Mouse (Mus musculus): ENCODE data around the gene Fam163a. TPM values are rescaled to one million over a fixed set of nuclear protein-coding genes. Genes with fewer than 3 reads are reported as not detected.

The Fam163a gene
- polyA plus RNA-seq, 1 experiment from 2014 or later: 0.70 TPM

DNA sequence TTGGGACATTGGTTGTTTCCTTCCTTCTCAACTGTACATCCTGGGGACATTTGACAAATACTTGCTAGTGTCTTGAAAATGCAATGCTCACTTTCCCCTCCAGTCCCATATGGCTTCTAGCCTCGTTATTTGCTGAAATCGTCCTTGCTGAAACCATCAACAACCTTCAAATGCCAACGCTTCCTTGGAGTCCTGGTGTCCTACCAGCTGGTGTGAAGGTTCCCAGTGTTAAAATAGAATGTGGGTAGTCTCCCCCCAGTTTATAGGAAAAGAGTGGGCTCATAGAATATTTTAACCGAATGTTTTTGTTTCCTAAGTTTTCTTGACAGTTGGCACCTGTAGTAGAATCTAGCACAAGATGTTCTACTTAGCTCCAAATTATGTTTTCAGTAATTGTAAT, 7.2 kb downstream of the Fam163a start:
- 73% methylated on average over 4 of the region's 4 CpGs for WGBS
- 0 out of 2 replicates have a peak, but pooled peaks cover under 1% of the 10 kb centered on the region for H3K4me1 ChIP-seq
- no peak for ATAC-seq (ENCODE audit: insufficient number of reproducible peaks, low FRiP score, low TSS enrichment, low read depth)

DNA sequence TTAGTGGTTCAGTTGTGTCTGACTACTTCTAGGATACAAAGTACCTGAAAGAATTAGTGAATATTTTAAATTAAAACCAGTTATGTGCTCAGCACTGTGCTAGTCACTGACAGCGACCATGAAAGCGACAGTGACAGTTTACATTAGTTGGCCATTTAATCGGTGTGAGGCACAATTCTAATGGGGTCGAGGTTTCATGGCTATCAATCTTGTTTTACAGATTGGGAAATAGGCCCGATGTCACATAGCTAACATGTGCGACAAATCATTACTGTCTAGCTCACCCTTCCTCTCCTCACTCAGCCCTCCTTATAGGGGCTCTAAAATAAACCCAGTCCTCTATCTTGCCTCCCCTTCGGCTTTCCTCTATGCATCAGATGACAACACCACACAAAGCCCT, 11.5 kb downstream of the Fam163a start:
- Histone ChIP-seq H3K27me3 (no peaks in the 10 kb centered on the region), H3K36me3 (no peaks in the 10 kb centered on the region), H3K9me3 (no peaks in the 10 kb centered on the region), H3K4me1 (0 out of 2 replicates have a peak, but pooled peaks cover 3% of the 10 kb centered on the region), H3K9ac (no peak overlapping the region), H3K27ac (no peak overlapping the region), H3K4me2 (no peak overlapping the region), H3K4me3 (no peak overlapping the region)
- WGBS: 58% methylated on average over 7 of the region's 7 CpGs
- no peak for ATAC-seq (ENCODE audit: insufficient number of reproducible peaks, low FRiP score, low TSS enrichment, low read depth)

More for the DNA sequence above, 7.2 kb downstream of the Fam163a start:
- Histone ChIP-seq H3K9ac (no peak overlapping the region), H3K4me3 (no peak overlapping the region), H3K4me2 (no peak overlapping the region), H3K36me3 (no peaks in the 10 kb centered on the region), H3K27me3 (peaks cover 4% of the 10 kb centered on the region), H3K27ac (no peak overlapping the region), H3K9me3 (no peaks in the 10 kb centered on the region)

DNA sequence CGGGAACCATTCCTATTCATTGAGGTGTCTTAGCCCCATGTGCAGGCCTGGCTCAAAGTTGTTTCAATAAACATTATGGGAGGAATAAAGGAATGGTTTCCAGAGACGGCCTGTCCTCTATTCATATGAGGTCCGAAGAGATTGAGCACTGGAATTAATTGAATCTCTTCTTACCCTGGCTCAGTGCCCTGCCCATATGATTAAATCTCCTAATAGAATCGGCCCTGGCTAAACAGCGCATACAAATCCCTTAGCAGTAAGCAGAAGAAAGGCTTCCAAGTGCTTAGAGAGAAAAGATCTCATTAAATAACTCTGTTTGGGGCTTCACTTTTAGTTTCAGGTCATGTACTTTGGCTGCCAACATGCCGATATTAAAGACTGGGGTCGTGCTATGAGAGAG, 12.0 kb downstream of the Fam163a start:
- Histone ChIP-seq H3K4me2 (no peak overlapping the region), H3K27me3 (no peaks in the 10 kb centered on the region), H3K27ac (no peak overlapping the region), H3K9ac (no peak overlapping the region), H3K36me3 (no peaks in the 10 kb centered on the region), H3K4me3 (no peak overlapping the region), H3K9me3 (no peaks in the 10 kb centered on the region), H3K4me1 (0 out of 2 replicates have a peak, but pooled peaks cover 3% of the 10 kb centered on the region)
- ATAC-seq (ENCODE audit: insufficient number of reproducible peaks, low FRiP score, low TSS enrichment, low read depth): no peak
- WGBS: 51% methylated on average over 7 of the region's 7 CpGs

DNA sequence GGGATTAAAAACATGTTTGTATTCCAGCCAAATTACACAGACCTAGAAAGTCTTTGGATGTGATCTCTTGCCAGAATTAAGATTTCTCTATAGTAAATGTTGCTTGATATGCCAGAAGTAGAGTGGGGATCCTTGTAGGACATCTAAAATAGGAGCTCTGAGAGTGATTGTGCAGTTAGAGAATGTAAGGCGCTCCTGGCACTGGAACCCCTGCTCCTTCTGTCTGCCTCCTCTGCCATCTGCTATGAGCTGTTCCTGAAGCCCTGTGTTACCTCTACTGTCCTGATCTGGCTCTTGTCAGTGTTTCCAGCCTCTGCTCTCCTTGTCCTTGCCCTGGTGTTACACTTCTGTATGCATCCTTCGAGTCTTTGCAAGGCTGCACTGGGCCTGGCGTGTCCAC, 18.2 kb downstream of the Fam163a start:
- WGBS: 91% methylated on average over 3 of the region's 3 CpGs
- no peaks in the 10 kb centered on the region for H3K27me3 ChIP-seq

DNA sequence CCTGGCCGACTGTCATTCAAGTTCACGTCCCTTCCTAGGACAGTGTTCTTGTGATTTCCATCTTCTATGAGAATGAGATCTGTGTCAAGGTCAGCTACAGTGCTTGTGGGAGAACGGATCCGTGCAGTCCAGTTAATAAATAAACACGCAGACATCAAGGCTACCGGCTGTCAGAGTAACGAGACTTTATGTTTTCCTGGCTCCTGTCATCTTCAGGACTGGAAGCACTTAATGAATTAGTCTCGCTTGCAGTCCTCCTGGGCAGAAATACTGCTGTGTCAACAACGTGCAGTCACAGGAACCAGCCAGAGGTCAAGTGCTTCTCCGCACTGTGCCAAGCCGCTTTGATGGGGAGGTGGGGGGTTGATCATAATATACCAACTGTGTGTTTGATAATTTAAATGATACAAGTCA, 20.7 kb downstream of the Fam163a start:
- no peak overlapping the region for H3K4me3 ChIP-seq
- no peak overlapping the region for H3K27ac ChIP-seq
- H3K27me3 ChIP-seq: no peaks in the 10 kb centered on the region
- H3K9ac ChIP-seq: no peak overlapping the region
- peaks cover 14% of the 10 kb centered on the region for H3K4me1 ChIP-seq
- no peaks in the 10 kb centered on the region for H3K36me3 ChIP-seq
- 13% methylated on average over 11 of the region's 11 CpGs for WGBS
- no peaks in the 10 kb centered on the region for H3K9me3 ChIP-seq
- H3K4me2 ChIP-seq: no peak overlapping the region
- ATAC-seq (ENCODE audit: insufficient number of reproducible peaks, low FRiP score, low TSS enrichment, low read depth): no peak

More for the DNA sequence above, 18.2 kb downstream of the Fam163a start:
- Histone ChIP-seq H3K36me3 (no peaks in the 10 kb centered on the region), H3K9ac (no peak overlapping the region), H3K9me3 (no peaks in the 10 kb centered on the region), H3K4me1 (peaks cover 10% of the 10 kb centered on the region), H3K4me2 (no peak overlapping the region), H3K27ac (no peak overlapping the region), H3K4me3 (no peak overlapping the region)
- no peak for ATAC-seq (ENCODE audit: insufficient number of reproducible peaks, low FRiP score, low TSS enrichment, low read depth)

DNA sequence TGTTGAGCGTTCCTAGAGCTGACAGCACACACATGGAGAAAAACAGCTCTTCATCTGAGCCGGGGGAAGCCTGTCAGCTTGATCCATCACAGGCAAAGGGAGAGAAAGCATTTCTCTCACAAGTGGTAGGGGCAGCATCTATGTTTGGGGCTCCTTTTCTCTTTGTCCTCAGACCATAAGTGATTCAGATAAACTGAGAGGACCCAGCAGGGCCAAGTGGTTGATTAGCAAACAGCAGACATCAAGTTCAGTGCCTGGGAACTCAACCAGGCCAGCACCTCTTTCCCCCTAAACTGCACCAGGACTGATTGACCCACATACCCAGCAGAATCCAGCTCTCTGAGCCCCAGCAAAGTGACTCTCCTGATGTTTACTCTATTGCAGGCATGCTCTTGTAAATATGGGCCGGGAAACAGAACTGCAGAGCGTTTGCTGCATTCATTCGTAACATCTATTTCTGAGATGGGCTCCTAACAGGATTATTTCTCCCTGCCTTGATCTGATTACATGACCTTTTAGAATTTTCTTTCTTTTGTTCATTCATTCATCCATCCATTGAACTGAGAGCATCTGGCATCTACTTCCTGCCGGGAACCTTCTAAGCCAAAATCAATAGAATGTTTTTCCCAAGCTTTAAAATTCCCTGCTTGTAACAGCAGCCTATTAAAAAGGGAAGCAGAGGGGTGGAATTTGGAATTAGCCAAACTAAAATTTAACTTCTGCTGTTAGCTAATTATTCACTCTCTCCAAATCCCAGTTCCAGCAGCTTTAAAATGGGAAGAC, 21.5 kb downstream of the Fam163a start:
- Histone ChIP-seq H3K36me3 (no peaks in the 10 kb centered on the region), H3K4me3 (no peak overlapping the region), H3K4me2 (no peak overlapping the region), H3K9ac (no peak overlapping the region), H3K9me3 (no peaks in the 10 kb centered on the region), H3K27ac (no peak overlapping the region), H3K27me3 (no peaks in the 10 kb centered on the region), H3K4me1 (peaks cover 14% of the 10 kb centered on the region)
- 47% methylated on average over 6 of the region's 6 CpGs for WGBS
- ATAC-seq (ENCODE audit: insufficient number of reproducible peaks, low FRiP score, low TSS enrichment, low read depth): no peak

DNA sequence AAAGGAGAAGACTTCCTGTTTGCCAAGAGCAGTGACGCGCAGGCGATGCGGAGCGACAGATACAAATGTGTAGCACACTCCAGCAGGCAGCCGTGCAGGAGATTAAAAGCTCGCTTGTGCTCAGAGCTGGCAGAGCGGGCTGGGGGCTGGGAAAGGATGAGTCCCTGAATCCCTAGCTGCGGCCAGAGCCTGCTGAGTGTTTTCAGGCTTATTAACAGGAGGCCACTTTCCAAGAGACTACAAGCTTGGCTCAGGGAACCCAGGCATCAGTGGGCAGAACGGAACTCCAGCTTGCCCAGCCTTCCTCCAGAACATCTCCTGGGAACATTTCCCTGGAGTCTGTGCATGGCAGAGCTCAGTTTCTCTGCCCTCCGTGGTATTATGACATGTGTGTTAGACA, 25.0 kb downstream of the Fam163a start:
- no peaks in the 10 kb centered on the region for H3K36me3 ChIP-seq
- H3K4me3 ChIP-seq: no peak overlapping the region
- H3K4me2 ChIP-seq: no peak overlapping the region
- H3K27ac ChIP-seq: no peak overlapping the region
- ATAC-seq (ENCODE audit: insufficient number of reproducible peaks, low FRiP score, low TSS enrichment, low read depth): no peak
- H3K9me3 ChIP-seq: no peaks in the 10 kb centered on the region
- H3K27me3 ChIP-seq: no peaks in the 10 kb centered on the region
- WGBS: 40% methylated on average over 11 of the region's 11 CpGs
- H3K9ac ChIP-seq: no peak overlapping the region
- peaks cover 14% of the 10 kb centered on the region for H3K4me1 ChIP-seq

DNA sequence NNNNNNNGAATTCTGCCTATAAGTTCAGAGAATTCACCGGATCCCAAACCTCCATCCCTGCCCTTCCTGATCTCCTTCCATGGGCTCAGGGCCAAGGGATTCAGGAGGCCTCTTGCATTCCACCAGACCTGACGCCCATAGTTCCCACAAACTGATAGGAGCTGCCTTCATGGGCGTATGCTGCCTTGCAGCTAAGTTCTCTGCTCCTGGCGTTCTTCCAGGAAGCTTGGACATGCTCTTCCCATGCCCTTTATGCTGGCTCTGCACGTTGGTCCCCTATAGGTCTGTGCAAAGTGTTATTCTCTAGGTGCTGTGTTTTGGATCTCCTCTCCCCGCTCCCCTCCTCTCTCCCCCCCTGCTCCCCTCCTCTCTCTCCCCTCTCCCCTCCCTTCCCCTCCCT, 36.1 kb downstream of the Fam163a start:
- Histone ChIP-seq H3K4me1 (no peaks in the 10 kb centered on the region), H3K27me3 (no peaks in the 10 kb centered on the region), H3K9me3 (no peaks in the 10 kb centered on the region), H3K36me3 (no peaks in the 10 kb centered on the region), H3K9ac (no peak overlapping the region), H3K27ac (no peak overlapping the region), H3K4me2 (no peak overlapping the region), H3K4me3 (no peak overlapping the region)
- no peak for ATAC-seq (ENCODE audit: insufficient number of reproducible peaks, low FRiP score, low TSS enrichment, low read depth)
- WGBS: 39% methylated on average over 6 of the region's 6 CpGs

DNA sequence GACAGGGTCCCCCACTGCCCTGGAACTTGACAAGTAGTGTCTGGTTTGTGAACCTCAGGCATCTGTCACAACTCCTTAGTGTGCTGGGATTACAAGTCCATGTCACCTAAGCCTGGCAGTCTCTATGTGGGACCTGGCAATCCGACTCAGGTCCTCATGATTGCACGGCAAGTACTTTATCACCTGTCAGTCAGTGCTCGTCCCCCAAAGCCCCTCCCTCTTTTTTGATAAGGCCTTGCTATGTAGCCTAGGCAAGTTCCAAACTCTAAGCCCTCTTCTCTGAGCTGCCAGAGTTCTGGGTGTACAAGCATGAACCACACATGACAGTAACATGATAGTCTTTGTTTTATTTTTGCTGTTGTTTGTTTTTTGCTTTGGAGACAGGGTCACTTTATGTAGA, 88.1 kb downstream of the Fam163a start:
- Histone ChIP-seq H3K9me3 (no peaks in the 10 kb centered on the region), H3K9ac (no peak overlapping the region), H3K27ac (no peak overlapping the region), H3K4me2 (no peak overlapping the region), H3K27me3 (no peaks in the 10 kb centered on the region), H3K36me3 (no peaks in the 10 kb centered on the region), H3K4me1 (no peaks in the 10 kb centered on the region), H3K4me3 (no peak overlapping the region)
- 43% methylated on average over 3 of the region's 3 CpGs for WGBS
- no peak for ATAC-seq (ENCODE audit: insufficient number of reproducible peaks, low FRiP score, low TSS enrichment, low read depth)

DNA sequence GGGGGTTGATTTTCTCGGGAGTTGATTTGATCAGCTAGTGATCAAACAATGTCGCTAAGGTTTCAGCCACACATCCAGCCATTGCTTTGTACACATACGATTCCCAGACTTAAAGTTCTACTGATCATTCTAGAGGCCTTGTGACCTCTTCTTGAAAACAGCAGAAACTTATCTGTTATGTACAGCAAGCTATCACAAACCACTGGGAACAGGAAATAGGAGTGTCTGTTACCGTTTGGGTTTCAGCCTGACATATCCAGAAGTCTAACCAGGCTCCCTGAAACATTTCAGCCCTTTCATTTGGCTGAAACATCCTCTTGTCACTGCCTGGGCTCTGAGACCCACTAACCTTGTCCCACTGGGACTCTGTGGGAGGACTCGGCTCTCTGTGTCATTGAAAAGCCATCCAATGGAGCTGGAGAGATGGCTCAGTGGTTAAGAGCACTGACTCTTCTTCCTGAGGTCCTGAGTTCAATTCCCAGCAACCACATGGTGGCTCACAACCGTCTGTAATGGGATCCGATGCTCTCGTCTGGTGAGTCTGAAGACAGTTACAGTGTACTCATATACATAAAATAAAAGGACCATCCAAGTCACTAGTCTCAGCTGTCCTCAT, 90.8 kb downstream of the Fam163a start:
- H3K9ac ChIP-seq: no peak overlapping the region
- H3K9me3 ChIP-seq: no peaks in the 10 kb centered on the region
- H3K36me3 ChIP-seq: no peaks in the 10 kb centered on the region
- no peaks in the 10 kb centered on the region for H3K4me1 ChIP-seq
- no peak overlapping the region for H3K4me3 ChIP-seq
- H3K27ac ChIP-seq: no peak overlapping the region
- 77% methylated on average over 8 of the region's 8 CpGs for WGBS
- H3K27me3 ChIP-seq: no peaks in the 10 kb centered on the region
- H3K4me2 ChIP-seq: no peak overlapping the region
- ATAC-seq (ENCODE audit: insufficient number of reproducible peaks, low FRiP score, low TSS enrichment, low read depth): no peak

DNA sequence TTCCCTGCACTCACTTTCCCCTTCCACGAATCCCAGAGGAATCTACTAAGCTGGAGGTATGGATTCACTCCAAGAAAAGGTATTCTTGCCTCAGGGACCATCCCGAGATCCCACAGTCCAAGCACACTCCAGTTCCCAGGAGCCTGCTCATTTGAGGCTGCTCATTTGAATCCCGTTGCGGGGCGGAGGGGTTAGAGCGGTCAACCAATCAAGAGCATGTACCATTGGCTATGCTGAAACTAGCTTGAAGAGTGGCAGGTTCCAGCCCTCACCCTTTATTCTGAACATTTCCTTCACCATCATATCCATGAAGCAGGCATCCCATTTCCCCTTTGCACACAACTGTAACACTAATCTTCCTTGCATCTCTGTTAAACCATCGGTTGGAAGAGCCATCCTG, 92.7 kb downstream of the Fam163a start:
- WGBS: 50% methylated on average over 7 of the region's 7 CpGs
- H3K27me3 ChIP-seq: no peaks in the 10 kb centered on the region
- no peak overlapping the region for H3K9ac ChIP-seq
- no peak overlapping the region for H3K27ac ChIP-seq
- no peaks in the 10 kb centered on the region for H3K36me3 ChIP-seq
- no peak overlapping the region for H3K4me2 ChIP-seq
- H3K4me3 ChIP-seq: no peak overlapping the region
- no peaks in the 10 kb centered on the region for H3K4me1 ChIP-seq
- no peak for ATAC-seq (ENCODE audit: insufficient number of reproducible peaks, low FRiP score, low TSS enrichment, low read depth)
- H3K9me3 ChIP-seq: no peaks in the 10 kb centered on the region

DNA sequence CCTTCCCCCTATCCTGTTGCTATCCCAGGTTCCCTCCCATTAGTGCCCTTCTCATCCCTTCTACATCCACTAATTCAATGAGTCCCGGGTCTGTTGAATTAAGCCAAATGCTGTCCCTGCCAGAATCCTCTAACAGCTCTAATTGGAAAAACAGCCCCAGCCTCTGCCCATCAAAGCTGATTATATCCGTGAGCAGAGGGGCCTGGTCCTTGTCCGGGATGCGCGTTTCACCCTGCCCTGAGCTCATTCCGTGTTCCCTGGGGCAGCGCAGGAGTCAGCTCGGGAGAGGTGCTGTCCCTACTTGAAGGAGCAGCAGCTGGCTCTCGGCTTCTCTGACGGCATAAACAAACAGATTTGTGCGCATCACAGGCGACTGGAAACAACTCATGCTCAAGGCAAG, 93.1 kb downstream of the Fam163a start:
- no peak overlapping the region for H3K4me3 ChIP-seq
- H3K9ac ChIP-seq: no peak overlapping the region
- H3K36me3 ChIP-seq: no peaks in the 10 kb centered on the region
- no peaks in the 10 kb centered on the region for H3K4me1 ChIP-seq
- no peaks in the 10 kb centered on the region for H3K9me3 ChIP-seq
- H3K27me3 ChIP-seq: no peaks in the 10 kb centered on the region
- WGBS: 16% methylated on average over 12 of the region's 12 CpGs
- no peak overlapping the region for H3K4me2 ChIP-seq
- no peak for ATAC-seq (ENCODE audit: insufficient number of reproducible peaks, low FRiP score, low TSS enrichment, low read depth)
- H3K27ac ChIP-seq: no peak overlapping the region

Measured in limb, embryonic 15.5 days (tissue).